Mouse (Mus musculus) activated CD4-positive, CD25-positive, alpha-beta regulatory T cell, adult 4 months (primary cell): ENCODE data around the gene Scgb1a1. TPM values are rescaled to one million over a fixed set of nuclear protein-coding genes. Genes with fewer than 3 reads are reported as not detected.
"Not testable (repeated sequence)": the region's sequence is repeated elsewhere in the genome, so short reads cannot be mapped to it uniquely, and the experiment has no call there.

Source experiments
- ATAC-seq: one replicate; pipeline ENCODE4 v1.8.0; 2017
- polyA plus RNA-seq, 2 experiments: library from polyadenylated mRNA; unstranded; fragments of 100-300 nt; shearing (Covaris generic); gene quantifications; one replicate each; pipeline ENCODE4 v1.2.1; 2017

Gene Scgb1a1
- polyA plus RNA-seq, 2 experiments from 2014 or later, result not detected

- ATAC-seq, result peak; percentile 63
Measured at GRCm38 (mm10) chr19:9065621-9066561, 21.9 kb downstream of the Scgb1a1 start.

GRCm38 (mm10) chr19:9063831-9064230 is 23.9 kb downstream of the Scgb1a1 start:
- ATAC-seq, result no peak

GRCm38 (mm10) chr19:9062822-9063221 is 24.9 kb downstream of the Scgb1a1 start:
- ATAC-seq, result no peak

- no peak for ATAC-seq
Measured at GRCm38 (mm10) chr19:9061221-9061893, 26.4 kb downstream of the Scgb1a1 start.

GRCm38 (mm10) chr19:9060103-9060502 is 27.7 kb downstream of the Scgb1a1 start:
- no peak for ATAC-seq

GRCm38 (mm10) chr19:9059391-9059790 is 28.4 kb downstream of the Scgb1a1 start:
- ATAC-seq, result no peak

- ATAC-seq, result no peak
Measured at GRCm38 (mm10) chr19:9058944-9059343, 28.8 kb downstream of the Scgb1a1 start.

- ATAC-seq, result no peak
Measured at GRCm38 (mm10) chr19:9058331-9058884, 29.4 kb downstream of the Scgb1a1 start.

GRCm38 (mm10) chr19:9057679-9058078 is 30.1 kb downstream of the Scgb1a1 start:
- no peak for ATAC-seq

GRCm38 (mm10) chr19:9055703-9056355 is 31.9 kb downstream of the Scgb1a1 start:
- ATAC-seq, result peak; percentile 63

GRCm38 (mm10) chr19:9055153-9055552 is 32.6 kb downstream of the Scgb1a1 start:
- ATAC-seq, result peak; percentile 78

GRCm38 (mm10) chr19:9052803-9053431 is 34.8 kb downstream of the Scgb1a1 start:
- peak; percentile 65 for ATAC-seq

- not testable (repeated sequence) for ATAC-seq
Measured at GRCm38 (mm10) chr19:9051985-9052384, 35.8 kb downstream of the Scgb1a1 start.

GRCm38 (mm10) chr19:9050294-9051229 is 37.2 kb downstream of the Scgb1a1 start:
- no peak for ATAC-seq

GRCm38 (mm10) chr19:9048981-9049687 is 38.6 kb downstream of the Scgb1a1 start:
- ATAC-seq, result no peak

GRCm38 (mm10) chr19:9047946-9048387 is 39.8 kb downstream of the Scgb1a1 start:
- no peak for ATAC-seq

GRCm38 (mm10) chr19:9047207-9047945 is 40.4 kb downstream of the Scgb1a1 start:
- ATAC-seq, result no peak

GRCm38 (mm10) chr19:9044291-9044690 is 43.5 kb downstream of the Scgb1a1 start:
- ATAC-seq, result peak; percentile 65

GRCm38 (mm10) chr19:9043123-9043522 is 44.6 kb downstream of the Scgb1a1 start:
- ATAC-seq, result no peak

GRCm38 (mm10) chr19:9041074-9041473 is 46.7 kb downstream of the Scgb1a1 start:
- no peak for ATAC-seq
